Mouse (Mus musculus) adrenal gland (tissue): ENCODE data around the gene Cltb.
"Not testable (repeated sequence)": the region's sequence is repeated elsewhere in the genome, so short reads cannot be mapped to it uniquely, and the experiment has no call there.

Experiments
- intact Hi-C: fragments of 180-260 bp; cut with DNase I; formaldehyde crosslinking; loops from one replicate; pipeline ENCODE4 v1.15.1; 2025
- long read RNA-seq, 2 experiments: library from polyadenylated mRNA; unstranded; transcript quantifications; one replicate each; pipeline ENCODE4 v2.0.0; 2020; ENCODE audit warnings: borderline replicate concordance in 1 of 2; ENCODE audit not compliant: insufficient replicate concordance in 1 of 2

The Cltb gene
- long read RNA-seq, experiment 1, transcript Cltb-202 (5 exons, 2,186 nt) = major isoform, 37 of 44 reads
- long read RNA-seq, experiment 1, partial matches to known transcripts = 2 of 44 reads
- long read RNA-seq, experiment 1, other reads (novel, unspliced or antisense) = 5 of 44 reads
- long read RNA-seq, experiment 2, transcript Cltb-202 (5 exons, 2,186 nt) = major isoform, 108 of 125 reads
- long read RNA-seq, experiment 2, partial matches to known transcripts = 2 of 125 reads
- long read RNA-seq, experiment 2, other reads (novel, unspliced or antisense) = 11 of 125 reads

DNA sequence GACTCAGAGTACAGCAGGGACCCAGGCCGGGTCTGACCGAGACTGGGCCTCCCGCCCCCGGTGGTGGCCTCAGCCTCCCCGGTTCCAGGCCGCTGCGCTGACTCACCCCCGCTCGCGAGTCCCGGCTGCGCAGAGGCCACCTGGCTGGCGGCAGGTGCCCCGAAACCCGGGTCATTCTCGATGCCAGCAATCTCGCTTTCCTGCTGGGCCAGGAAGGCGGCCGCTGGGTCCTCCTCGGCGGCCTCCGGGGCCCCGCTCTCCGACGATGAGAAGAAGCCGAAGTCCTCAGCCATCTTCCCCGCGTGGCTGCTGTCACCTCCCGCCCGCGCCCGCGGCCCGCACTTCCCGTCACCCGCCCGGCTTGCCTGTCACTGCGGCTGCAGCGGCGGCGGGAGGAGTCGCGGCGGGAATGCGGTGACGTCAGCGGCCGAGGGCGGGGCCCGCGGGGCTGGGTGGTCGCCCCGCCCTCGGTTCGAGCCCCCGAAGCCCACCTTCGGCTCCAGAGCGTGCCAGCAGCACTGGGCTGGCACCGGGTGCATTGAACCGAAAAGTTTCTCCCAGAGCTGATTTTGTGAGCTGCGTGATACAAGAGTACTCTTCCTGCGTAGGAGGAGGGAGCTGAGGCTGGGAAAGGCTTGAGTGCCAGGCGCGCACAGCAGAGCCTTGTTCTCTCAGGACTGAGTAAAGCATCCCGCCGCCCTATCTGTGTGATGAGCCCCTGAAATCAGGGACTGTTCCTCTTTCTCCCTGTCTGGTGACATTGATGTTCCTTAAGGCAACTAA is at the start of gene Cltb:
Gene Cltb, minus strand, starts transcription at position 373 of the 783 bp plus-strand sequence.
- intact Hi-C loops = no loop called here

DNA sequence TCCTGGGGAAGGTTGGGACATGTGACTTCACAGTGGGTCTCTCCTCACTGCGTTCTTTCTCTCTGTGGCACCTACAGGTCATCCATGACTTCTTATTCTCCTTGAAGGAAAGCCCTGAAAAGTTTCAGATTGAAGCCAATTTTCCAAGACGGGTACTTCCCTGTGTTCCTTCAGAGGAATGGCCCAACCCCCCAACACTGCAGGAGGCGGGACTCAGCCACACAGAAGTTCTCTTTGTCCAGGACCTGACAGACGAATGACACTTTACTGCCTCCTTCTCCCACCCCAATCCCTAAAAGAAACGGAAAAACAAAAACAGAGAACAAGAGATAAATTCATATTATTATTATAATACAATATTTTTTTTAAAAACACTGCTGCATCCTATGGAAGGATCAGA is 49.7 kb upstream of the Cltb start:
- intact Hi-C loops = no loop called here

DNA sequence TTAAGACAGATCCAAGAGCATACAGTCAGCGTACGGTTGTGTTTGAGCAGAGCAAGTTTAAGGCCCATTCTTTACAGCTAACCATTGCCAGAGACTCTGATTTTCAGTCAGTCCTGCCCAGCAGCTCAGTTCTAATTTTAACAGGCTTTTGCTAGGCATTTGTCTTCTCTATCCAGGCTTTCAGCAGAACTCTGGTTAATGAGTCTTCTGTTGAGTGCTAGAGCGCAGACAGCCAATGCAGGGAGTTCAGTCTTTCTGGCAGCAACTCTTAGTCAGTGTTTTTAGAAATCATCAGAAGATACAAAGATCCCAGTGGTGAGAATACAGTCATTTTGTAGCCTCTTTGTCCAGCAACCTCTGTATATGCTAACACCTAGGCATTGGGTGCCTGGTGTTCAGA is 39.3 kb upstream of the Cltb start:
- intact Hi-C loops = no loop called here

DNA sequence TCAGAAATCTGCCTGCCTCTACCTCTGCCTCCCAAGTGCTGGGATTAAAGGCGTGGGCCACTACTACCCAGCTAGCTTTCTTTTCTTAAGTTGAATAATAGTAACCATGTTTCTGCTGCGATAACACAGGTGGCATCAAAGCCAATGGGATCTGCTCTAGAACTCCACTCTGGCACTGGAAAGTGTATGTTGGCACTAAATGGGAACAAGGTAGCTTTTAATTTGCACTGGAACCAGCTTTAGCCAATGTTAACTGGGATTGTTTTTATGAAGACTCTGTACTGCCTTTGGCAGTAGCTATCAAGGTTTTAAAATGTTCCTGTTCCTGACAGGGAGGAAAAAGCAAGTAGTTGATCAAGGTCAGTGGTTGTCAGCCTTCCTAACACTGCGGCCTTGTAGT is 23.9 kb upstream of the Cltb start:
- intact Hi-C loops = no loop called here

DNA sequence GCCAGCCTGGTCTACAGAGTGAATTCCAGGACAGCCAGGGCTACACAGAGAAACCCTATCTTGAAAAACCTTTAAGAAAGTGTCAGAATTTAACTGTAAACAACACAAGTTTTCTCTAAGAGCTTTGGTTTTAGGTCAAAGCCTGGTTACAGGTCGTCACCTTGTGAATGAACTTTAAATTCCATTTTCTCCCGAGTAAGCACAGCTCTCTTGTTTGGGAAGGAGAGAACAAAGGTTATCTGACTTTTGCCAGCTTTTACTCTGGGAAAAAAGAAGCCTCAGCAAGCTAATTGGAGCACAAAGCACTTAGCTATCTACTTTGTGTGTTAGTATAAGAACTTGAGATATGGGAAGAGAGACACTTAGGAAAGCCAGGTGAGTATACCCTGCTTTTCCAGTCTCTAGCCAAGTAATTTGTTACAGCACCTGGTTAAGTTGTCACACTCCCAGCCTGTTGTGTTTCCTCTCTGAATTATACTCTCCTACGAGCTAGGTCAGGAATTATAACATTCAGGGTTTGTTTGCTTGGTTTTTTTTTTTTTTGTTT is 21.7 kb upstream of the Cltb start:
- intact Hi-C loops = no loop called here

DNA sequence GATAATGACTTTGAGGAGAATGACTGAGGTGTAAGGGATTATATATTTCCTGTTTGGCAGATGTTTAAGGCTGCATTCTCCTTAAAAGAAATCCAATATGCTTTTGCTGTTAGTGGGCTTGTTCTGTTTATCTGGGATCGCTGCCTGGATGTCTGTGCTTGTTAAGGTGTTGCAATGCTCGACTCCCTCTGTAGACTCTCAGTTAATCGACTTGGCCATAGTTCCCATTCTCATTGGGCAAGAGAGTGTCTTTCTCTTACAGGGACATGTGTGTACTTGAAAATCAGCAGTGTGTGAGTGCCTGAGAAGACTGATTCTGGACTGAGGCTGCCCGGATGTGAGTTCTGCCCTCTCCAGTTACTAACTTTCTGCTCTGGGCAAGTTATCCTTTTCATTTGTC is 18.0 kb upstream of the Cltb start:
- intact Hi-C loops = loop anchor here (10.0 kb wide), 1 partner anchor 164 kb away; the partner anchor contains the start of gene Thoc3

DNA sequence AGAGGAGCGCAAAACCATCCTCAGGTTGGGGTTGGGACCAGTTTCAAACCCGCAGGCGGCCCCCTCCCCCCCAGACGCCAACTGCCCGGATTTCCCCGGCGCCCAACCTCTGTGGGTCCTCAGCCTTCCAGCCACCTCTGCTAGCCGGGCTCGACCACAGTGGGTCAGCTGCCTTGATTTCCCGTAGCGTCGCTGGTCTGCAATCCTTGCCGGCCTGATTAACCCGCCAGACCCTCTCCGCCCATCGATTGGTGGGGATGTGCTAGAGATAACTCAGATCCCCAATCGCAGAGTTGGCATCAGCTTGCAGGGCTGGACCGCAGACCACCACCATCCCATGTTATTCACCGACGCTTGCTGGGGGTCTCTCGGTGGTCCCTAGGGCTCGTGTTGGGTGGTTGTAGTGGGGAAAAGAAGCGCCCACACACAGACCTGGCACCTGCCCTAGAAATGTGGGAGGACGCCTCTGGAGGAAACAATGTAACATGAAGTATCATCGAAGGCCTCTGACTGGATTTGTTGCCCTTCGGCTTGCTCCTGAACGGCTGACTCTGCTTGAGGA is 10.9 kb upstream of the Cltb start:
- intact Hi-C loops = loop anchor here (5.0 to 10.0 kb wide), 3 partner anchors 45 to 157 kb away; partner anchors contain the start of genes Arl10 and Thoc3

DNA sequence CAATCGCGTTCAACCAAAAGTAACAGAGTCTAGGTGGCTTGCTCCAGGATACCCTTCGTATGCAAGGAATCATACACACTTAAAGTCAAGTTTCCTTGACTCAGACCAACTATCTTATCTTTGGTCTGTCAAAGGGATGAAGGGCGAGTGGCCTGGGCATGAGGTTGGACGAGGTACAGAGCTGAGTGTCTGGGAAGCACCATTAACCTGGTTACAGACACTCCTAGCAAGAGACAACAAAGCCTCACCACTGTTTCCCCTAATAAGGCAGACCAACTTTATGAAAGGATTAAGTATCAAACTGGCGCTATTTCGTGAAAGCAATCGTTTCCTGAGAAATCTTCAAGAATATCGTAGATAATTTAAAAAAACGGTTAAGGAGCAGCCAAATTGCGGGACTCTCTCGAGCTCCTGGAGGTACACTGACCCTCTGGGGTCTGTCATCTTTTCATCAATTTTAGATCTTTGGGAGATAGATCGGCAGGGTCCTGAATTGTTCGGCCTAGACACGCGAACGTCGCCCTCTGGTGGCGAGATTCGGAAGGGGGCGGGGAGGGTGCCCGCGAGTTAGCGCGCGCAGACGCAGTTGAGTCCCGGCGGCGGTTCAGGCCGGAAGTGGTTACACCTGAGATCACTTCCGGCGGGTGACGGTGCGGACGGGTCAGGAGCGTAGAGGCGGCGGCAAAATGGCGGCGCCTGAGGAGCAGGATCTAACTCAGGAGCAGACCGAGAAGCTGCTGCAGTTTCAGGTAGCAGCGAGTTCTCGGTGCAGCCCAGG is 10.2 kb upstream of the Cltb start, which contains the start of gene Faf2:
Gene Faf2, plus strand, starts transcription at position 630 of the 778 bp plus-strand sequence.
- intact Hi-C loops = loop anchor here (5.0 to 10.0 kb wide), 3 partner anchors 44 to 157 kb away; partner anchors contain the start of genes Arl10 and Thoc3

DNA sequence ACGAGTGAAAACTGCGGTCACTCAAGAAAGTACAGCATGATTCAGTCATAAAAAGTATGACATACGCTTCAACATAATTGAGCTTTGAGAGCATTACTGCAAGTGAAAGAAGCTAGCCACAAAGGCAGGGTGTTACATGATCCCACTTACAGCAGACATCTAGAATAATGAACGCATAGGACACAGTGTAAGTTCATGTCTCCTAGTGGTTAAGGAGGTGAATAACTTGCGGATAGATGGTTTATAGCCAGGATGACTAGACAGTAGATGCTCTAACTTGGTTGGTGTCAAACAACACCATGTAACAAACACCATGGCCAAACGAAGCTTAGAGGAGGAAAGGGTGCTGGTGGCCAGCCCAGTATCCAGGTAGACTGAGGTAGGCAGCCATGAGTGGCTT is 5.9 kb upstream of the Cltb start:
- intact Hi-C loops = no loop called here

DNA sequence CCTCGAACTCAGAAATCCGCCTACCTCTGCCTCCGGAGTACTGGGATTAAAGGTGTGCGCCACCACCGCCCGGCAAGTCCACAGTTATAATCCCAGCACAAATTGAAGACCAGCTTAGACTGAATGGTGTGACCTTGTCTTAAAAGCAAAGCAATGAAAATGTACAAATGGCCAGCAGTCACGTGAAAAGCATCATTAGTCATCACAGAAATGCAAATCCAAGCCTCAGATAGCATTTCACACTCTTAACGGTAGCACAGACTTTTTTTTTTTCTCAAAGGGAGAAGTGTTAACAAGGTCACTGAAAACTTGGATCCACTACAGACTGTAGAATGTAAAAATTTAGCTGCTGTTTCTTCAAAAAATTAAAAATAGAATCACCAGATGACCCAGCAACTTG is 5.2 kb upstream of the Cltb start:
- intact Hi-C loops = no loop called here

DNA sequence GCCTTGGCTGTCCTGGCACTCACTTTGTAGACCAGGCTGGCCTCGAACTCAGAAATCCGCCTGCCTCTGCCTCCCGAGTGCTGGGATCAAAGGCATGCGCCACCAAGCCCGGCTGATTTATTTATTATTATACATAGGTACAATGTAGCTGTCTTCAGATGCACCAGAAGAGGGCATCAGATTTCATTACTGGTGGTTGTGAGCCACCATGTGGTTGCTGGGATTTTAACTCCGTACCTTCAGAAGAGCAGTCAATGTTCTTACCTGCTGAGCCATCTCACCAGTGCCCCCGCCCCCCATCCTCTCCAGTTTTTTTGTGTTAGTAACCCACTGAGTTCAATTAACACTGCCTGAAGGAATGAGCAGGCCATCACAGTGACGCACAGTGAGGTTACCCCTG is 2.0 kb upstream of the Cltb start:
- intact Hi-C loops = not testable (repeated sequence)

DNA sequence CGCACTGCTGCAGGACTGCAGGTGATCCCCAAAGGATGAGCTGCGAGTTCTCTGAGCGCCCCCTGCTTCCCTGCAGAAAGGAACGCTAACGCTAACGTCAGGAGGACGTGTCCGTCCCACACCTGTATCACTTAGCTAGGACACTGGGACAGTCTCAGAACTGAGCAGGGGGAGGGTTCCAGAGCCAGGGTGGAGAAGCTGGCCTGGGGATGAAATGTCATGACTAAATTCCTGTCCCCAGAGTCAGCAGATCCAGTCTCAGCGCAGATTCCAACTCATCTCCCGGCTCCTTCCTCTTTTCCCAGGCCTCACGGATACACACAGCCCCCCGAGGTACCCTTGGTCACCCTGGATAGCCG is 552 bp downstream of the Cltb start:
- intact Hi-C loops = no loop called here

DNA sequence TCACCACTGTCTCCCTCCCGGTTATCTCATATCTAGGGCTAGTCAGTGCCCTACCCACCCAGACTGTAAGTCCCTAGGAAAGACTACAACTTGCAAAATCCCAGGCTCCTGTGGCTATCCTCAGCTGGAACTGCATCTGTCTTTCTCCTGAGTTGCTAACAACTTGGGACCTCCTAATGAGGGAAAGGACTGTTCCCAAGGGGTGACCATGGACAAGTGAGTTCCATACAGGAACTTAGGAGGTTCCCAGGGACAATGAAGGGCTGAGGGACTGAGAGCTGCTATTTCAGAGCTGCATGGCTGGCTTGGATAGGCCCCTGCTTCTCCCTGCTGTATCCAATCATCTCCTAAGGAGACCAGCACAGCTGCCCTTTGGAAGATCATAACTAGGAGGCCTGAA is 1.8 kb downstream of the Cltb start:
- intact Hi-C loops = no loop called here

DNA sequence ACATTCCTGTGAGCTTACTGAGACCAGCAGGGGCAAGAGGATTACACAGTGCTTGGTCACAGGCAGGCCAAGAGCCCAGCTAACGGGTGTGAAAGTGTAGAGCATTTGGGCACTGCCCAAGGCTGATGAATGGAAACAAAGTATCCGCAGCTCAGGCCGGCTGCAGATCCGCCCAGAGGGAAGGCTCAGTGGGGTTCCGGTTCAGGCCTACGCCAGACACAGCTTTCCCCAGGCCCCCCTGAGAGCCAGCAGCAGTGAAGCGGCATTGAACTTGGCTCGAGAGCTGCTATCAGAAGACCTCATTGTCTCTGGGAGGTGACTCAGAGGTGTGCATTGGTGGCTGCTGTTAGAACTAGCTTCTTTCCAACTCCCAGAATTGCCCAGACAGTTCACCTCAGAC is 2.5 kb downstream of the Cltb start:
- intact Hi-C loops = no loop called here

DNA sequence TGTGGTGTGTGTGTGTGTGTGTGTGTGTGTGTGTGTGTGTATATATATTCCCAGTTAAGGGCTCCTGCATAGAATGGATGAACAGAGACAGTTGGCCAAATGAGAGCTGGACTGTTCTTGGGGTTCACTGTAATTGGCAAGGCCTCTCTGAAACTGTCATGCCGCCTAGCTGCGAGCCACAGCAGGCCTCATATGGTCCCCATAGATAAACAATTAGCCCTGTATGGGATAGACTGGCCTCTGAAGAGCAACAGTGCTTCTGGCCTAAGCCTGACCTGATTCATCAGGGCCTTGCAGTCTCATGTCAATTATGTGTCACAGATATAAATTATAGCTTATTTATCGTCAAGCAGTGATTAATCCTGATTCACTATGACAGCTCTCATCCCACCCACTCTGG is 3.1 kb downstream of the Cltb start:
- intact Hi-C loops = no loop called here

DNA sequence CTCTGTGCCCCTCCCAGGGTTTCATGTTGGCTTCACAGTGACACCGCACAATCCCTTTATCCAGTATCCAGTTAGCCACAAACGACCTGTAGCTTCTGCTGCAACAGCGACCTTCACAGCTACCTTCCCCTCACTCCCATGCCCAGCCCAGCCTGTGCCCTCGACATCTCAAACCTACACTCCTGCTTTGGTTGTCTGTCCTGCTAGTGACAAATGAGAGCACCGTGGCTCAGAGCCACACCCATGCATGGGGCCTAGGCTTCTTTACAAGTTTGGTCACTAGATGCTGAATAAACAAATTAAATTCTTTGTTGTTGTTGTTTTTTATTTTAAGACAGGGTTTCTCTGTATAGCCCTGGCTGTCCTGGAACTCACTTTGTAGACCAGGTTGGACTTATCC is 3.9 kb downstream of the Cltb start:
- intact Hi-C loops = no loop called here

DNA sequence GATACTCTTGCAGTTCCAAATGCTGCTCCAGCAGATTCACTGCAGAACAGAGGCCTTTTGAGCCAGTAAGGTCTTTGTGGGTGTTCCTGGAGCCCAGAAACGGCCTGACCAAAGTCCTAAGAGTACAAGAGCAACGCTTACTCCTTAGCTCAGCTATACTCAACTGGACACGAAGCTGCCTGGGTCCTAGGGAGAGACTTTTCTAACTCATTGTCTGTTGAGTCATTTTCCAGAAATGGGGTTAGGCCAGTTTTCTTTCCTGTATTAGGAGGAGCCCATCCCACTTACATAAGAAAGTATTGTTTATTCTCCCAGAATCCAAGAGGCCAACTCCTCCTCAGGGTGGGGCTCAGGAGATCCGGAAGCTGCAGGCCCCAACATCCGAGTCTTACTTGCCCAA is 5.7 kb downstream of the Cltb start:
- intact Hi-C loops = no loop called here

DNA sequence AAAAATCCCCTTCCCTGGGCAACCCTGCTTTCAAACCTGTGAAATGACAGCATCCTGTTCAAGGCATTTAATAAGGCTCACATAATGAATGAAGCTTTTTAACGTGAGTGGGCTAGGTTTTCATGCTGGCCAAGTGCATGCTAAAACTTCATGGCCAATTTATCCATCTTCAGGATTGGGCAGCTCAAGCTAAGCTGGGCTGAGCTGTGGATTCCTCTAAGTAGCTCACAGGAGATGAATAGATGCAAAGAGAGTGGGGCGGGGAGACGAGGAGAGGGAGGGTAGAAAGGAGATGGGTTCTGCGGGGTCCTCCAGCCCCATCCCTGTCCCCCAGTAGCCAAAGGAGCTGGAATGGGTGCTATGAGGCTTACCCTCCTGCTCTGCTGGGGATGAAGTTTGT is 6.9 kb downstream of the Cltb start:
- intact Hi-C loops = no loop called here

DNA sequence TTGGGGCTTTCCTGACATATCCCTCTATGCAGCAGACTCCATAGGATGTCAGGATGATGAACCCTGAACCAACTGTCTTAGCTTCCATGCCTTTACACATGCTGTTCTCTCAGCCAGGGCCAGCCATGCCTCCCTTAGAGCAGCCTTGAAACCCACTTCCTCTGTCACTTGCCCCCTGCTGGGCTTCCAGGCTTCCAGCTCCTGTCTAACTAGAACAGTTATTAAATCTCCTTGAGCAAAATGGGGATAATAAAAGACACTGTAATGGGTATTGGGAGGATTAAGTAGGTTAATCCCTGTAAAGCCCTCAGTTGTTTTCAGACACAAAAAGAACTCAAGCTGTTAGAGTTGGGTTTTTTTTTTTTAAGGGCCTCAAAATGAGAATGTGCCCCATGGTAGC is 7.6 kb downstream of the Cltb start:
- intact Hi-C loops = no loop called here

DNA sequence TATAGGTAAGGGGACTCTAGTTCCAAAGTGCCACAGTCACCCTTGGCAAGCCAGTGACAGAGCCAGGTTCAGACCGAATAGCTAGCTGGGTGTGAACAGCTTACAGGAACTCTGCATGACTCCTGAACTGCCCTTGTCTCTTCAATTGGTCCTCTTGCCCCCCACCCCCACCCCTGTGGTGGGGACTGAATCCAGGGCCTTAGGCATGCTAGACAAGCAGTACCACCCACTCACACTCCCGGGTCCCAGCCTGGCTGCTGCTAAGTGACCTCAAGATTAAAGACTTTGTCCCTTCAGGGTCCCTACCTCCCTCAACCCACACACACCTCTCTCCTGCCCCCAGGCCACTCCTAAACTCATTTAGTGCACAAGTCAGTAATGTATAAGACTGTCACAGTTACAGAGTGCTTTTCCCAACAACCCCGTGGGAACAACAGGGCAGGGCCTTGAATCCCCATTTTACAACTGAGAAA is 8.5 kb downstream of the Cltb start:
- intact Hi-C loops = no loop called here

DNA sequence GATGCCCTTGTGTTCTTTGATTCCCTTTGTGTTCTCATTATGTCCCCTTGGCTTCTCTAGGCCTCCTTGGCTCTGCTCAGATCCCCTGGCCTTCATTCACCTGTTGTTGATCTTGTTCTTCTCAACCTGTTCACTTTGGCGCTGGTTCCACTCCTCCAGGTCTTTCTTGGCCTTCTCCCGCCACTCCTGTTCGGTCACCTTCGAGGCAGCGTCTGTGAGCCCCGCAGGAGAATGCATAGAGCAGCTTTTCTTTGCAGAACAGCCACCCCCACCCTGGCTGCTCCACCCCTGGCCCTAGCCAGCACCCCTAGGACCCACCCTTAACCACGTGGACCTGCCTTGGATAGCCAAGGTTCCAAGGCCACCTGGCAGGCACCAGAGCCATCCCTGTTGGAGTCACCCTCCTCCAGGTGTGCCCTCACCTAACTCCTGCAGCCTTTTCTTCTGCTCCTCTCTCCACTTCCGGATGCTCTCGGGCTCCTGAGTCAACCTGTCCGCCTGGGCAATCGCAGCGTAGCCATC is 12.5 kb downstream of the Cltb start:
- intact Hi-C loops = no loop called here
